Mouse (Mus musculus) CH12.LX (cell line): ENCODE results near the gene Gne. TPM values are rescaled to one million over a fixed set of nuclear protein-coding genes. Genes with fewer than 3 reads are reported as not detected.

Experiments
- DNase-seq: peaks from one replicate; pipeline ENCODE4 v3.0.0-alpha.2; 2013; ENCODE audit errors: extremely low read depth
- H3K27ac ChIP-seq: 2 replicates; pipeline ENCODE4 v1.5.1; 2012; ENCODE audit warnings: low read depth, mild to moderate bottlenecking, control low read depth, moderate library complexity; ENCODE audit not compliant: insufficient read depth
- H3K27me3 ChIP-seq: replicated peaks from 2 replicates; pipeline ENCODE3; 2012; ENCODE audit warnings: inconsistent platforms
- H3K36me3 ChIP-seq, 2 experiments: replicated peaks in 1 of 2; 2 replicates each; pipeline versions ENCODE3 to v1.6.1; 2012; ENCODE audit warnings: inconsistent platforms in 1 of 2, low read length in 1 of 2, mild to moderate bottlenecking in 1 of 2, mixed read lengths in 1 of 2, moderate library complexity in 1 of 2; ENCODE audit not compliant: control insufficient read depth in 1 of 2, insufficient read depth in 1 of 2
- H3K4me1 ChIP-seq, 2 experiments: 2 replicates each; pipeline ENCODE4 v1.6.1; 2012; ENCODE audit warnings: inconsistent platforms in 1 of 2, moderate library complexity in 1 of 2; ENCODE audit not compliant: insufficient read depth in 2 of 2, control insufficient read depth in 1 of 2
- H3K4me2 ChIP-seq: 2 replicates; pipeline ENCODE4 v1.6.1; 2012; ENCODE audit warnings: low read depth, mild to moderate bottlenecking, control low read depth; ENCODE audit not compliant: poor library complexity, insufficient read depth, severe bottlenecking
- H3K4me3 ChIP-seq, 3 experiments: fragments of 150-350 bp in 1 of 3; sonication (generic) in 1 of 3; replicated peaks in 1 of 3; 2 replicates each; pipeline versions ENCODE3 to v1.5.1; 2011 to 2012; ENCODE audit warnings: low read depth in 2 of 3, low read length in 2 of 3, mild to moderate bottlenecking in 2 of 3, moderate library complexity in 2 of 3, control low read depth in 1 of 3, improper control_type of control experiment in 1 of 3, inconsistent platforms in 1 of 3, mixed read lengths in 1 of 3; ENCODE audit not compliant: poor library complexity in 1 of 3
- H3K79me2 ChIP-seq: replicated peaks from 2 replicates; pipeline ENCODE4 v1.6.1; 2012; ENCODE audit warnings: mild to moderate bottlenecking, moderate library complexity; ENCODE audit not compliant: control insufficient read depth, poor library complexity, insufficient read depth, severe bottlenecking; ENCODE audit errors: extremely low read depth
- H3K9ac ChIP-seq: 2 replicates; pipeline ENCODE4 v1.6.1; 2012; ENCODE audit warnings: low read depth, mild to moderate bottlenecking, control low read depth, moderate library complexity; ENCODE audit not compliant: insufficient read depth
- H3K9me3 ChIP-seq: replicated peaks from 2 replicates; pipeline ENCODE3; 2012; ENCODE audit warnings: low read length, inconsistent platforms, mixed read lengths
- BHLHE40 ChIP-seq: IDR thresholded peaks from 2 replicates; pipeline ENCODE4 v1.6.1; 2011; ENCODE audit warnings: mild to moderate bottlenecking, low read depth, low read length, improper control_type of control experiment
- CTCF ChIP-seq, 2 experiments: IDR thresholded peaks in 1 of 2; conservative IDR thresholded peaks in 1 of 2; 2 replicates each; pipeline ENCODE4 v1.5.1; 2011 to 2012; ENCODE audit warnings: low read depth in 2 of 2, low read length in 2 of 2, improper control_type of control experiment in 1 of 2, inconsistent platforms in 1 of 2, mild to moderate bottlenecking in 1 of 2, moderate library complexity in 1 of 2
- E2F4 ChIP-seq: IDR thresholded peaks from 2 replicates; pipeline ENCODE4 v1.6.1; 2011; ENCODE audit warnings: low read depth, low read length, improper control_type of control experiment; ENCODE audit not compliant: insufficient replicate concordance
- ELF1 ChIP-seq: IDR thresholded peaks from 2 replicates; pipeline ENCODE4 v1.6.1; 2014; ENCODE audit warnings: low read depth, mild to moderate bottlenecking, inconsistent platforms, low read length, improper control_type of control experiment
- ETS1 ChIP-seq: conservative IDR thresholded peaks from 2 replicates; pipeline ENCODE4 v1.6.1; 2012; ENCODE audit warnings: low read depth, mild to moderate bottlenecking, inconsistent platforms, low read length, improper control_type of control experiment, moderate library complexity
- JUN ChIP-seq: IDR thresholded peaks from 2 replicates; pipeline ENCODE4 v1.6.1; 2011; ENCODE audit warnings: low read depth, mild to moderate bottlenecking, low read length, improper control_type of control experiment, moderate library complexity; ENCODE audit not compliant: insufficient read depth
- KAT2A ChIP-seq: IDR thresholded peaks from 2 replicates; pipeline ENCODE4 v1.6.1; 2012; ENCODE audit warnings: low read length, improper control_type of control experiment, inconsistent platforms; ENCODE audit not compliant: insufficient replicate concordance
- MAFK ChIP-seq: IDR thresholded peaks from 2 replicates; pipeline ENCODE4 v1.6.1; 2011; ENCODE audit warnings: low read length, improper control_type of control experiment; ENCODE audit not compliant: insufficient replicate concordance
- MAX ChIP-seq: IDR thresholded peaks from 2 replicates; pipeline ENCODE4 v1.6.1; 2011; ENCODE audit warnings: low read length, improper control_type of control experiment
- MXI1 ChIP-seq: IDR thresholded peaks from 2 replicates; pipeline ENCODE4 v1.6.1; 2011; ENCODE audit warnings: mild to moderate bottlenecking, low read depth, low read length, improper control_type of control experiment
- MYC ChIP-seq: IDR thresholded peaks from 2 replicates; pipeline ENCODE4 v1.6.1; 2011; ENCODE audit warnings: low read depth, mild to moderate bottlenecking, improper control_type of control experiment, low read length
- NELFE ChIP-seq: IDR thresholded peaks from 2 replicates; pipeline ENCODE4 v1.6.1; 2011; ENCODE audit warnings: low read depth, low read length, improper control_type of control experiment
- NRF1 ChIP-seq: IDR thresholded peaks from 2 replicates; pipeline ENCODE4 v1.6.1; 2014; ENCODE audit warnings: low read depth, mild to moderate bottlenecking, inconsistent platforms, low read length, improper control_type of control experiment, moderate library complexity
- PAX5 ChIP-seq: IDR thresholded peaks from 2 replicates; pipeline ENCODE4 v1.6.1; 2012; ENCODE audit warnings: low read length, inconsistent platforms, mixed read lengths
- POLR2A ChIP-seq: IDR thresholded peaks from 2 replicates; pipeline ENCODE4 v1.6.1; 2011; ENCODE audit warnings: low read depth, mild to moderate bottlenecking, improper control_type of control experiment, low read length
- POLR2AphosphoS2 ChIP-seq: IDR thresholded peaks from 2 replicates; pipeline ENCODE4 v1.6.1; 2011; ENCODE audit warnings: low read depth, low read length, improper control_type of control experiment
- RCOR1 ChIP-seq: conservative IDR thresholded peaks from 2 replicates; pipeline ENCODE4 v1.6.1; 2012; ENCODE audit warnings: low read depth, mild to moderate bottlenecking, inconsistent platforms, low read length, improper control_type of control experiment
- SIN3A ChIP-seq: IDR thresholded peaks from 2 replicates; pipeline ENCODE4 v1.6.1; 2012; ENCODE audit warnings: low read length, improper control_type of control experiment, inconsistent platforms
- TBP ChIP-seq: conservative IDR thresholded peaks from 2 replicates; pipeline ENCODE4 v1.6.1; 2011; ENCODE audit warnings: low read depth, low read length, improper control_type of control experiment
- TCF12 ChIP-seq: IDR thresholded peaks from 2 replicates; pipeline ENCODE4 v1.6.1; 2014; ENCODE audit warnings: low read depth, mild to moderate bottlenecking, inconsistent platforms, low read length, improper control_type of control experiment
- UBTF ChIP-seq: IDR thresholded peaks from 2 replicates; pipeline ENCODE4 v1.6.1; 2012; ENCODE audit warnings: low read depth, mild to moderate bottlenecking, inconsistent platforms, low read length, improper control_type of control experiment, moderate library complexity
- USF1 ChIP-seq: IDR thresholded peaks from 2 replicates; pipeline ENCODE4 v1.6.1; 2014; ENCODE audit warnings: low read depth, mild to moderate bottlenecking, inconsistent platforms, low read length, improper control_type of control experiment
- USF2 ChIP-seq: conservative IDR thresholded peaks from 2 replicates; pipeline ENCODE4 v1.6.1; 2011; ENCODE audit warnings: low read depth, low read length, improper control_type of control experiment
- ZC3H11A ChIP-seq: IDR thresholded peaks from 2 replicates; pipeline ENCODE4 v1.6.1; 2012; ENCODE audit warnings: low read depth, mild to moderate bottlenecking, inconsistent platforms, low read length, improper control_type of control experiment
- ZMIZ1 ChIP-seq: IDR thresholded peaks from 2 replicates; pipeline ENCODE4 v1.6.1; 2012; ENCODE audit warnings: low read depth, mild to moderate bottlenecking, inconsistent platforms, low read length, improper control_type of control experiment
- dilution Hi-C: fragments of 300-500 bp; cut with MboI; formaldehyde crosslinking; loops from 2 replicates; pipeline ENCODE4 v1.14.3; 2020; ENCODE audit warnings: low sequenced_read_pairs; ENCODE audit not compliant: extremely low pct_unique_long_range_greater_than_20kb, extremely low pct_ligation_motif_present
- in situ Hi-C: fragments of 300-500 bp; cut with MboI; formaldehyde crosslinking; loops from 3 replicates; pipeline ENCODE4 v1.14.3; 2019; ENCODE audit warnings: low sequenced_read_pairs, low pct_ligation_motif_present, low pct_unique_long_range_greater_than_20kb, mixed read lengths
- polyA plus RNA-seq: library from polyadenylated mRNA; unstranded; fragments of >175 nt; gene quantifications from 2 replicates; pipeline ENCODE4 v1.2.1, GENCODE M21; 2012; ENCODE audit warnings: low read depth; ENCODE audit not compliant: insufficient read length
- total RNA-seq, 2 experiments: library from RNA; depleted of rRNA; stranded (reverse); fragments of 300-350 nt in 1 of 2; fragments of >200 nt in 1 of 2; gene quantifications; 2 replicates each; pipeline ENCODE4 v1.2.3; 2012 to 2014

Gene Gne
- total and polyA plus RNA-seq, 3 experiments, result 34.4 to 37.1 (median 35.3) TPM

DNA sequence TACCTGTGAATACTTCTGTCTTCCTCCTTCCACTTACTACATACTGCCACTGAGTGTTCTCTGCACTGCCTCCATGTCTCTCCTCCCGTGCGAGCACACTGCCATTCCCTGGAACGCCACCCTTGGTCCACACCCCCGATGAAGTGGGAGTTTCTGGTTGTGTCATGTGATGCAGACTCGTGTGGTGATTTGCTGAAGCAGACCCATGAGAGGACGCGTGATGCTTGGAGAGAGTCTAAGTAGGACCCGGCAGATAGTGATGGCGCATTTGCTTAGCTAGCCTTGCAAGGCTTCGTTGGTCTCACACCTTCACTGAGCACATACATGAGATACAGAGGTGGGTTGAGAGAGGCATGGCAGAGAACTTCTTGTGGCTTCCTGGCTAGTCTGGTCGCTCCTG lies 90.9 kb downstream of the Gne start:
- Histone ChIP-seq H3K9ac (no peak overlapping the region), H3K4me2 (no peak overlapping the region), H3K27ac (no peak overlapping the region), H3K4me1 (no peaks in the 10 kb centered on the region), H3K9me3 (no peaks in the 10 kb centered on the region), H3K36me3 (no peaks in the 10 kb centered on the region), H3K4me3 (no peak overlapping the region), H3K27me3 (no peaks in the 10 kb centered on the region), H3K79me2 (no peaks in the 10 kb centered on the region)
- TF ChIP-seq TCF12, result no peak
- TF ChIP-seq USF2, result no peak
- no peak for TF ChIP-seq NELFE
- TF ChIP-seq RCOR1, result no peak
- no peak for TF ChIP-seq POLR2A
- TF ChIP-seq MAFK, result no peak
- no peak for TF ChIP-seq UBTF
- no peak for TF ChIP-seq SIN3A
- no peak for TF ChIP-seq CTCF (conservative IDR thresholded peaks at IDR 0.05 in 1 of 2, IDR thresholded peaks at IDR 0.05 in 1 of 2; ENCODE audit: low read depth in 2 of 2, low read length in 2 of 2)
- TF ChIP-seq ZMIZ1, result no peak
- no peak for TF ChIP-seq USF1
- no peak for TF ChIP-seq TBP
- no peak for TF ChIP-seq PAX5
- DNase-seq, result no peak
- dilution Hi-C loops, result no loop called here
- in situ Hi-C loops, result loop anchor here (25.0 kb wide), 1 partner anchor 256 kb away; the partner anchor contains the start of genes Hrct1 and Spaar

DNA sequence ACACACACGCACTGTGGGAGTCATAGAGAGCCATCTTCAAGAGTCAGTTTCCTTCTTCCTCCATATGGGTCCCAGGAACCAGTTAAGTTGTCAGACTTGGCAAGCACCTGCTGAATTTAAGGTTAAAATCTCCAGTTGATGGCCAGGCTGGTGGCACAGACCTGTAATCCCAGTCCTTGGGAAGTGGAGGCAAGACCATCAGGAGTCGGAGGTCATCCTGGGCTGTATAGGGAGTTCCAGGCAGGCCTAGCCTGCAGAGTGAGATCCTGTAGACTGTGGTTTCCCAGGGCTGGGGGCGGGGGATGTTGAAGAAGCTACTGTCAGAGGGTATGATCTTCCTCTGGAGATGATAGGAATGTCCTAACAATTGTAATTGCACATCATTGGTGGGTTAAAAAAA lies 95.0 kb downstream of the Gne start:
- Histone ChIP-seq H3K4me3 (no peak overlapping the region), H3K9ac (no peak overlapping the region), H3K4me1 (peaks cover 0 to 3% of the 10 kb centered on the region in 2 experiments; a peak in 2 of 4 replicates), H3K79me2 (no peaks in the 10 kb centered on the region), H3K27ac (no peak overlapping the region), H3K27me3 (no peaks in the 10 kb centered on the region), H3K4me2 (no peak overlapping the region), H3K36me3 (no peaks in the 10 kb centered on the region), H3K9me3 (no peaks in the 10 kb centered on the region)
- dilution Hi-C loops (no loop called here), in situ Hi-C loops (loop anchor here (25.0 kb wide), 1 partner anchor 252 kb away; the partner anchor contains the start of genes Hrct1 and Spaar)
- DNase-seq, result no peak
- TF ChIP-seq MAX, result no peak
- no peak for TF ChIP-seq ETS1
- no peak for TF ChIP-seq MYC

DNA sequence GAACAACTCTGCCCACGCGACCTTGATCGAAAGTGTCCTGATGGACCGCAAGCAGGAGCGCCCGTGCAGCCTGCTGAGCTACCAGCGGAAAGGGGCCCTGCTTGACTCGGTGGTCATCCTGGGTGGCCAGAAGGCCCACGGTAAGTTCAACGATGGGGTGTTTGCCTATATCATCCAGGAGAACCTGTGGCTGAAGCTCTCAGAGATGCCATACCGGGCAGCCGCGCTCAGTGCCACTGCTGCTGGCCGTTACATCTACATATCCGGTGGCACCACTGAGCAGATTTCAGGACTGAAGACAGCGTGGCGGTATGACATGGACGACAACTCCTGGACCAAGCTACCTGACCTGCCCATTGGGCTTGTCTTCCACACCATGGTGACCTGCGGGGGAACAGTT lies 99.7 kb downstream of the Gne start:
- dilution Hi-C loops, result no loop called here
- Histone ChIP-seq H3K4me3 (no peak overlapping the region), H3K4me2 (no peak overlapping the region), H3K79me2 (no peaks in the 10 kb centered on the region), H3K36me3 (peaks cover 0 to 12% of the 10 kb centered on the region in 2 experiments), H3K27me3 (no peaks in the 10 kb centered on the region), H3K4me1 (peaks cover 0 to 31% of the 10 kb centered on the region in 2 experiments; a peak in 2 of 4 replicates), H3K27ac (no peak overlapping the region), H3K9ac (no peak overlapping the region), H3K9me3 (no peaks in the 10 kb centered on the region)
- no peak for DNase-seq
- in situ Hi-C loops, result loop anchor here (5.0 to 25.0 kb wide), 2 partner anchors 57 to 247 kb away; partner anchors contain the start of genes Hrct1 and Spaar
- no peak for TF ChIP-seq PAX5
- no peak for TF ChIP-seq MXI1
- no peak for TF ChIP-seq SIN3A
- TF ChIP-seq ELF1, result no peak
- TF ChIP-seq TCF12, result no peak
- TF ChIP-seq POLR2A, result no peak
- TF ChIP-seq NRF1, result no peak
- no peak for TF ChIP-seq POLR2AphosphoS2
- TF ChIP-seq MAX, result no peak
- TF ChIP-seq USF1, result no peak
- no peak for TF ChIP-seq KAT2A
- no peak for TF ChIP-seq JUN
- TF ChIP-seq ETS1, result no peak
- TF ChIP-seq ZC3H11A, result no peak
- no peak for TF ChIP-seq ZMIZ1
- no peak for TF ChIP-seq E2F4
- no peak for TF ChIP-seq BHLHE40
